Comparison of ENCODE assay signal across 8 mouse cellular contexts in the genomic region with DNA sequence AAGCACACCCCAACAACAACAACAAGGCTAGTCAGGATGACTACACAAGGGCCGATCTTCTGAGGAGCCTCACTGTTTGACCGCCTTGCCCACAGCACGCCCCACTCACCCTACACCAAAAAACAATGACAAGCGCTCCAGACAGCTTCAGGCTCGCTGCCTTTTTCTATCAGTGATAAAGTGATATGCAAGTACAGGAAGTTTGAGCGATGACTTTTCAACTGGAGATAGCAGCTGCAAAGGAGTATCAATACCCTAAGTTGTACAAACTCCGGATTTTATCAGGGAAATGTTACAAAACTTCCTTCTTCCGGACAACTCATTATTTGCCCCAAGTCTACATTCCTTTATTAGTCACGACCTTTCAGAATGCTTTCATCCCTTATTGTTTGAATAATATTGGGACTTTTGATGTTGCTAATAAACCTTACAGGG. TPM values are rescaled to one million over a fixed set of nuclear protein-coding genes. Genes with fewer than 3 reads are reported as not detected.
DNase-seq lines count a peak whose midpoint lies in the region; ATAC-seq lines count a peak whose summit lies in the region.

No protein-coding gene starts in this region.

- no peak for ATAC-seq in heart, embryonic 11.5 days (replicated peaks; ENCODE audit: insufficient number of reproducible peaks, low FRiP score, low TSS enrichment)
- ATAC-seq in heart, embryonic 14.5 days (ENCODE audit: insufficient number of reproducible peaks, insufficient read depth, low FRiP score, low read depth), result no peak
- ATAC-seq in liver, embryonic 15.5 days (ENCODE audit: insufficient read depth), result no peak

- H3K27me3 ChIP-seq in heart, embryonic 11.5 days (ENCODE audit: control insufficient read depth, insufficient read depth, low read length), result no peaks in the 10 kb centered on the region
- H3K27me3 ChIP-seq in heart, embryonic 14.5 days (ENCODE audit: control insufficient read depth, insufficient read depth, low read length), result no peaks in the 10 kb centered on the region
- 0 out of 2 replicates have a peak, but pooled peaks cover 14% of the 10 kb centered on the region for H3K27me3 ChIP-seq in liver, embryonic 15.5 days

- peak overlapping the region; percentile 92 for H3K4me2 ChIP-seq in heart, embryonic 11.5 days
- H3K4me2 ChIP-seq in heart, embryonic 14.5 days (ENCODE audit: low read length), result peak overlapping the region; percentile 81
- H3K4me2 ChIP-seq in liver, embryonic 15.5 days, result peak overlapping the region; percentile 81

- H3K27ac ChIP-seq in heart, embryonic 11.5 days (ENCODE audit: low read depth, low read length), result no peak overlapping the region
- no peak overlapping the region for H3K27ac ChIP-seq in heart, embryonic 14.5 days (replicated peaks in 1 of 2; ENCODE audit: control insufficient read depth in 1 of 2, insufficient read depth in 1 of 2, low read depth in 2 of 2, low read length in 2 of 2)
- H3K27ac ChIP-seq in liver, embryonic 15.5 days (replicated peaks), result peak overlapping the region; percentile 87

- no peaks in the 10 kb centered on the region; the same call in 1 of the 2 replicates for H3K36me3 ChIP-seq in heart, embryonic 11.5 days (ENCODE audit: control insufficient read depth, insufficient read depth, low read length)
- H3K36me3 ChIP-seq in heart, embryonic 14.5 days (ENCODE audit: control insufficient read depth, insufficient read depth, low read length), result 0 out of 2 replicates have a peak, but pooled peaks cover 2% of the 10 kb centered on the region
- no peaks in the 10 kb centered on the region; the same call in 1 of the 2 replicates for H3K36me3 ChIP-seq in liver, embryonic 15.5 days (replicated peaks)

- WGBS in heart, embryonic 11.5 days (ENCODE audit: insufficient replicate concordance), result 24% methylated on average over 9 of the region's 9 CpGs
- 21% methylated on average over 9 of the region's 9 CpGs for WGBS in heart, embryonic 14.5 days
- 8% methylated on average over 9 of the region's 9 CpGs for WGBS in liver, embryonic 15.5 days (ENCODE audit: insufficient replicate concordance)

- peaks cover 6% of the 10 kb centered on the region for H3K4me1 ChIP-seq in heart, embryonic 11.5 days (ENCODE audit: control insufficient read depth, insufficient read depth, low read length)
- H3K4me1 ChIP-seq in heart, embryonic 14.5 days (ENCODE audit: control insufficient read depth in 2 of 2, insufficient read depth in 2 of 2, low read length in 2 of 2), result peaks cover 4 to 12% of the 10 kb centered on the region in 2 experiments; a peak in 3 of 4 replicates
- peaks cover 23% of the 10 kb centered on the region for H3K4me1 ChIP-seq in liver, embryonic 15.5 days (replicated peaks)

- 0 out of 2 replicates have a peak overlapping the region, but pooled peaks have one; percentile 99 for H3K9ac ChIP-seq in heart, embryonic 11.5 days (ENCODE audit: low read depth, low read length)
- H3K9ac ChIP-seq in heart, embryonic 14.5 days (ENCODE audit: low read length), result peak overlapping the region; percentile 99
- H3K9ac ChIP-seq in liver, embryonic 15.5 days, result peak overlapping the region; percentile 94

- peak overlapping the region; percentile 99 for H3K4me3 ChIP-seq in heart, embryonic 11.5 days (ENCODE audit: low read depth, low read length)
- peak overlapping the region; percentile 96 to 99 for H3K4me3 ChIP-seq in heart, embryonic 14.5 days (ENCODE audit: control insufficient read depth in 1 of 2, insufficient read depth in 1 of 2, low read depth in 1 of 2, low read length in 2 of 2)
- H3K4me3 ChIP-seq in liver, embryonic 15.5 days (replicated peaks), result peak overlapping the region; percentile 89

- no peaks in the 10 kb centered on the region for H3K9me3 ChIP-seq in heart, embryonic 11.5 days (replicated peaks; ENCODE audit: control insufficient read depth, low read length)
- H3K9me3 ChIP-seq in heart, embryonic 14.5 days (ENCODE audit: control insufficient read depth, low read length), result no peaks in the 10 kb centered on the region
- H3K9me3 ChIP-seq in liver, embryonic 15.5 days (replicated peaks), result no peaks in the 10 kb centered on the region

- no peak for DNase-seq in heart, postnatal 4 days
- DNase-seq in Muller cell, postnatal 12 days (ENCODE audit: inconsistent ontology term), result peak; percentile 64
- DNase-seq in left cerebral cortex, adult 18-20 months (ENCODE audit: low spot score in 2 of 2), result no peak
- no peak for DNase-seq in right cerebral cortex, postnatal 36 days (ENCODE audit: low spot score in 2 of 2)
- no peak for DNase-seq in ovary, adult 18-20 months (ENCODE audit: low spot score)

RNA-seq across cellular contexts. Expression of a gene that starts 1.5 kb away (rescaled TPM):
- 28.7 and 28.8 TPM in 2 replicates for polyA plus RNA-seq in heart, embryonic 11.5 days (2014; fragmentation: Nextera tagmentation; extraction: Ambion mirVana)
- 10 to 100 TPM; 29.3 to 29.6 TPM for total RNA-seq in heart, postnatal 4 days (2021)
- 38.1 and 40.0 TPM in 2 replicates for polyA plus RNA-seq in heart, embryonic 14.5 days (2014; fragmentation: Nextera tagmentation; extraction: Ambion mirVana)
- 14.4 and 16.4 TPM in 2 replicates for polyA plus RNA-seq in liver, embryonic 15.5 days (2015; fragmentation: Nextera tagmentation; extraction: Ambion mirVana)
- 10 to 100 TPM; 19.5 to 20.7 TPM for total RNA-seq in left cerebral cortex, adult 18-20 months (2021)

RNA-seq across cellular contexts. Expression of a gene that starts 32.4 kb away (rescaled TPM):
- polyA plus RNA-seq in heart, embryonic 11.5 days (2014; fragmentation: Nextera tagmentation; extraction: Ambion mirVana), result not detected in 2 replicates
- not detected for total RNA-seq in heart, postnatal 4 days (2021)
- polyA plus RNA-seq in heart, embryonic 14.5 days (2014; fragmentation: Nextera tagmentation; extraction: Ambion mirVana), result not detected in 2 replicates
- polyA plus RNA-seq in liver, embryonic 15.5 days (2015; fragmentation: Nextera tagmentation; extraction: Ambion mirVana), result not detected in 2 replicates
- total RNA-seq in left cerebral cortex, adult 18-20 months (2021), result under 1 TPM in 1 of 2 experiments, not detected in 1; 0.33 TPM
